Mouse (Mus musculus) WW6 (cell line): ENCODE results near the gene Chpf2.
A peak's percentile ranks its signal among the peaks of the same experiment; 100 is the strongest.
"Not testable (repeated sequence)": the region's sequence is repeated elsewhere in the genome, so short reads cannot be mapped to it uniquely, and the experiment has no call there.

ENCODE experiments used
- DNase-seq: peaks from one replicate; pipeline ENCODE4 v3.0.0-alpha.2; 2013; ENCODE audit warnings: low read depth, low spot score

Chpf2 gene

DNA sequence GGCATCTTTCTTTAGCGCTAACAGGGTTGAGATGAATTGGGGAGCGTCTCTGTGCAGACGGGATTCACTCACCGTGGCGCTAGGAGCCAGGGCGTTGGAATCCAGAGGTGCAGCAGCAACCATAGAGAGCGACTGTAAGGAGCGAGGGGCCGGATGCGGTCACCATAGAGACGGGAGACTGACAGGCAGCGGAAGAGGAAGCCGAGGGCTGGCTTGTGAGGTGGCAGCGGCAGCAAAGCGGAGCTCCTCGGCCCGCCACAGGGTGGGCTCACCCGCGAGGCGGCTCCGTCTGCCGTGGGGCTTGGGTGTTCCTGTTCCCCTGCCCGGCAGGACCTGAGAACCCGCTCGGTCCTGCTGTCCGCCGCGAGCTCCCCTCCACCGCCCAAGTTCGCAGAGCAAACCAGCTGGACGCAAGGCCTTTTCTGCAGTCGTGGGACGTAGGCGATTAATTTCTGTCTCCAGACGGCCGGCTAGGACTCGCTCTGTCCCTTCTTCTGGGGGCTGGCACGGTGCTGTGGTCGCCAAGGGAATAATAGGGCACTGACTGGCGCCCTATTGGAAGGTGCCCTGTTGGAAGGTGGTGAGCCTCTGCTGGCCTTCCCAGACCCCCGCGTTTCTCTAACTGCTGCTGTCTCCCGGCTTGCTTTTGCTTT is at the start of gene Chpf2:
Gene Chpf2 (plus strand): TSS at position 195 of the 653 bp plus-strand sequence.
- DNase-seq: peak; percentile 64

DNA sequence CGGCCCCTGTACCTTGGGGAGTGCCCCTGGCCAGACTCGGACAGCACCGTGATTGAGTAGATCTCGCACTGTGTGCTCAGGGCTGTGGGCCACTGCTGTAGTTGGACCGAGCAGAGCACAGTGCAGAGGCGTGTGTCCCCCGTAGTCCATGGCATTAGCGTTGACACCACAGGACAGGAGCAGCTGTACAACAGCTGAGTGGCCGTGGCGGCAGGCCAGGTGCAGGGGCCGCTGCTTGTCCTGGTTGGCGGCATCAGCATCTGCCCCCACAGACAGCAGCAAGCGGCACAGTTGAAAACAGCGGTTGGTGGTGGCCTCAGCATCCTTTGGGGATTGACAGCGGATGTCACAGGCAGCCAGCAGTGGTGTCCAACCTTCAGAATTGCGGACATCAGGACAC is 48.9 kb upstream of the Chpf2 start:
- no peak for DNase-seq

DNA sequence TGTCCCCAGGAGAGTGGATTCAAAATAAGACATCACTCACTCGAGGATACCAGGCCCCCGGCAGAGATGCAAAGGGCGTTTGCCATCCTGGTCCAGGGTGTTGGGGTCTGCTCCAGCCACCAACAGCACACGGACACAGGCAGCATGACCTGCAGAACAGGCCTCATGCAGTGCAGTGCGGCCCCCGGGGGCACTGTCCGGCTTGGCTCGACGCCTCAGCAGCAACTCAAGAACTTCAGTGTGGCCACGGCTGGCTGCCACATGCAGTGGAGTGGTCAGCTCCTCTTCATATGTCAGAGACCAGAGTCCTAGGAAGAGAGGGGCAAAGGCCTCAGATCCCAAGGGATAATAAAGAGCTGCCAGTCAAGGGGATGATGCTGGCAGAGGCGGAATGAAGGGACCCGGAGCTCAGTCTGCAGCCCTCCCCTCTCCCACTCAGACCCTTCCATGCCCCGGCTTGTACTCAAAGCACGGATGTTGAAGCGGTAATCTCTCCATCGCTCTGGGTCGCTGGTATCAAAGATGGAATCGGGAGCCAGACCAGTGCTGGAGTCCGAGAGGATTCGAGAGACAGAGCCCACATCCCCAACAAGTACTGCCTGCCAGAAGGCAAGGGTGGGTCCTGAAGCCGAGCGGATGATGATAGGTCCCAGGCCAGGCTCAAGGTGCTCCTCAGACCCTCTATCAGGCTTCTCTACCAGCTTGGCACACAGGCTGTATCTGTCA is 46.8 kb upstream of the Chpf2 start:
- no peak for DNase-seq

DNA sequence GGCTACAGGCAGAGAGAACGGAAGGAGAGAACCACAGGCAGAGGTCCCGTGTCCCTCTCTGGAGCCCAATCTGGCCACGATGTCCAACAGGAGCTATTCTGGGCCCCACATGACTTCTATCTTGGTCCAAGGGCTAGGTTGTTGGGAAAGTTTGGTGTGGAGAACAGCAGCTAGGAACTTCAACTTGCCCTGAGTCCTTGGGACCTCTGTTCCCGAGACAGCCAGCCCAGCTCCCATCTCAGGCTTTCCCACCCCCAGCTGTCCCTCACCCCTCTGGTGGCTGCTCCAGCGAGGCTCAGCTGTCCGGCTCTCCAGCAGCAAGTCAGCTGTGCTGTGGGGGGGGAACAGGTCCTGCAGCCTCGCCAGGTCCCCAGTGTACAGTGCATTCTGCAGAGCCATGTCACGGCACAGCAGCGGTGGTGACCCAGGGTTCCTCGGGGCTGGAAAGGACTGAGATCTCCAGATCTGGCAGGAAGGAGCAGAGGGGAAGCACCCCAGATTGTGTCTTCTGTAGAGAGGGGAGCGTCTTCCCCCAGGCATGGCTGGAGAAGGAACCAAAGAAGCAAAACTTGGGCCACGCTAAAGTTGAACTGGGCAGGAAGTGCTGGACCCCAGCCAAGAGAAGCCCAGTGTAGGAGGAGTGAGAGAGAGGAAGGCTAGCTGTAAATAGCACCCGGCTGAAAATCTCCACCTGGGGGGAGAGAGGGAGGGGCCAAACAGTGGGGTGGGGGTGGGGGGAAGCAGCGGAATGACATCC is 46.0 kb upstream of the Chpf2 start, which contains the start of gene Asb10:
Gene Asb10 (minus strand): TSS at position 592 of the 757 bp plus-strand sequence.
- no peak for DNase-seq

DNA sequence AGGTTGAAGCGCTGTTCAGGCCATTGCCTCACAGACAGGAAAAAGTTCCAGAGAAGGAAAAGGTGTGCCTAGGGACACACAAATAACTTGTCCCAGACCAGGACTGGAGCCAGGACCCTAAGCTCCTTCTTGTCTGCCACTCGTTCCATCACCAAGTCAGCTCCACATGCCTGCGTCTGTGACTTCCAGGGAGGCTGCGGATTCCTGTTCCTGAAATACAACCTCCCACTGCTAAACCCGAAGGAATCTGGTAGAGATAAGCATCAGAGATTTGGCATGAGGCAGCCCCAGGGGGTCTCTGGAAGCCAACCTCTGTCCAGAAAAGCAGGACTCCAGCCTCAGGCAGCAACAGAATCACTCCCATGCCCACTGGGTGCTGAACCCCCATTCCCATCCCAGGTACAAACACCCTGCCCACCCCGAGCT is 45.4 kb upstream of the Chpf2 start:
- no peak for DNase-seq

DNA sequence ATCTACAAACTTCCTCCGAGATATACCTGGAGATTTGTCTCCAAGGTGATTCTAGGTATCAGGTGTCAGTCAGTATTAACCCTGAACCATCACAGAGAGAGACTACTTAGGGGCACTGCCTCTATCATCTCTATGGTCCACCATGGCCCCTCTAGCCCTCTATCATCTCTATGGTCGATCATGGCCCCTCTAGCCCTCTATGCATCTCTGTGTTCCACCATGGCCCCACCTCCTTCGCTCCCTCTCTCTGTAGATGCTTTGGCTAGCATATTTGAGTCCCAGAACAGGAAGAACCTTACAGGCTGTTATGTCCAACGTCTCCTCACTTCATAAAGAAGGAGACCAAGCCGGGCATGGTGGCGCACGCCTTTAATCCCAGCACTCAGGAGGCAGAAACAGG is 43.9 kb upstream of the Chpf2 start:
- DNase-seq: no peak

DNA sequence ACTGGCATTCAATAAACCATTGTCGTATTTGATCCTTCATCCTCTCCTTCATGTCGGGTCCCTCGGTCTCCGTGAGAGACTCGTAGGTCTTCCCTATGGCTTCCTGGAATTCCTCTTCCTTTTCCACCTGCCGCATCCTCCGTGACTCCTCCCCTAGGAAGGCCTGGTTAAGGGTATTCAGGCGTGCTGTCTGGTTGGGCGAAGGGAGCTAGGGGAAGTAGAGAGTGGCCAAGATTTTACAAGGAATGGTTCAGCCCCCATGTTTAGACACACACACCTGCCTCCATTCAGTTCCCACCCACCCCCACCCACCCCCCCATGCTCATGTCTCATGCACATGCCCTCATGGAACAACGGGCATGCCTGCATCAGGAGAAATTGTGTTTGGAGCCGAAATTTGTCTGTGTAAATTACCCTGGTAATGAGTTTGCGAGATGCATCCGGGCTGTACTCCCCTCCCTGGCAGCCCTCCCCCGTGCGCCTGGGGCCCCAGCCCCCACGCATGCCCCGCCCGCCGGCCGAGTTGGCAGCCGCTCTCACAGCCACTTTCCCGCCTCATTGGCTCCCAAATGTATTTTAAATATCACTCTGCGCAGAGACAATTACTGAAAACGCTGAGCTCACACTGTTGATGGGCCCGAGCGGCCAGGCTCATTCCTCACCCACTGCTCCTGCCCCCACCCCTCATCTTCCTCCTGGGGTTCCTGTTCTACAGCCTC is 35.8 kb upstream of the Chpf2 start:
- DNase-seq: no peak

DNA sequence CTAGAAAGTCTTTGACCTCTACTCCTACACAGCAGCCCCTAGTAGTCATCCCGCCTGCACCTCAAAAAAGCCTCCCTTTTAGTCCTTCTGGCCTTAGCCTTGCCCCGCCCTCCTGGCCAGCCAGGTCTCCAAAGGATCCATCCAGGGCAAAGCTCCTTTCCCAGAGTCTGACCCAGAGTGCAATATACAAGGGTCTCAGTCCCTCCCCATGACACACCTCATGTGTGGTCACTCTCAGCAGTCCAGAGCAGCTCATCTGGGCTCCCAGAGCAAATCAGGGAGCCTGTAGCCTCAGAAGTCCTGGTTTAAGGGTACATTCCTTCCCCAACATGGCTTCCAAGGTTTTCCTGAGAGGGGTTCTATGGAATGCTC is 35.2 kb upstream of the Chpf2 start:
- DNase-seq: no peak

DNA sequence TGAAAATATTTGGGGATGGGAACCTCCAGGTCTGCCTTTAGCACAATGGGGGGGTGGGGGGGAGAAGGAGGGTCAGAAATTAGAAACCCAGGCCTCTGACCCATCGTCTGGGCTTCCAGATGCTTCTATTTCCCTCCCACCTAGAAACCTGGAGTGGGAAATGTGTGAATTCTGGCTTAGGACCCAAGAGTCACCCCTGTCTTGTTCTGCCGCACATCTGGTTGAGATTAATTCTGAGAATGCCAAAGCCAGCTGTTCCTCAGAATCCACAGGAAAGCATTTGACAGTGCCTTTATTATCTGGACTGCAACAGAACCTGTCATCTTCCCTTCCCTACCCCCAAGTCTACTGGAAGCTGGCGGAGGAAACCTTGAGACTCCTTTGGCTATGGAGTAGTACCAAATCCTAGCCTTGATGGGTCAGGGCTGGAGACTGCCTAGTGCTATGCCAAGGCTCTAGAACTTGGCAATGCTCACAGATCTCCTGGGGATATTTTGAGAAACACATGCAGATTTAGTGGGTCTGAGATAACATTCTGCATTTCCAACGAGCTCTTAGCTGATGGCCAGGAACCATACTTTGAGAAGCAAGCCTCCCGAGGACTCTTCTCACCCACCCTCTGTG is 32.8 kb upstream of the Chpf2 start:
- no peak for DNase-seq

DNA sequence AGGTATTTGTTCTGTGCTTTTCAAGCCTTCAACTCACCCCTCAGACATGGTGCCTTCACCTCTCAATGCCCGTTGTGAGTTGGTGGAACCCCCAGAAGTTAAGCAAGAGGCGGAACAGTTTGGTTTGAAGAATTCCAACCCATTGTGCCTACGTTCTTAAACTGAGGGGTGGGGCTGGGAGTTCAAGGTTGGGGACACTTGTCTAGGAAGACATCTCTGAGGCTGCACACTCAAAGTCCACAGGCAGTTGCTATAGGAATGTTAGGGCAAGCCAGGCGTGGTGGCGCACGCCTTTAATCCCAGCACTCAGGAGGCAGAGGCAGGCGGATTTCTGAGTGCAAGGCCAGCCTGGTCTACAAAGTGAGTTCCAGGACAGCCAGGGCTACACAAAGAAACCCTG is 31.2 kb upstream of the Chpf2 start:
- DNase-seq: not testable (repeated sequence)

DNA sequence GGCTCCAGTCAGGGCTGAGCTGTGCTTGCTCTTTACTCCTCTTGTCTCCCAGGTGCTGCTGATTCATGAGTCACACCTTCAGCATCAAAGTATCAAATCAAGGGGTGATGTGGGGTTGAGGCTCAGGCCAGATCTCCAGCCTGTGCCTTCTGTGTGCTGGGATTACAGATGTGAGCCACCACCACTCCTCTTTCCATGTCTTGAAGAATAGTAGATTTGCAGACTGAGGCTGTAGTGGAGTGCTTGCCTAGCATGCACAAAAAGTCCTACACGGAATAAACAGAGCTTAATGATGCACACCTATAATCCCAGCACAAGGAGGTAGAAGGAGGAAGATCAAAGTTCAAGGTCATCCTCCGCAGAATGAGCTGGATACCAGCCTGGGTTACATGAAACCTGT is 29.8 kb upstream of the Chpf2 start, which contains the start of gene 4931409K22Rik:
Gene 4931409K22Rik (minus strand): TSS at position 101 of the 400 bp plus-strand sequence.
- no peak for DNase-seq

DNA sequence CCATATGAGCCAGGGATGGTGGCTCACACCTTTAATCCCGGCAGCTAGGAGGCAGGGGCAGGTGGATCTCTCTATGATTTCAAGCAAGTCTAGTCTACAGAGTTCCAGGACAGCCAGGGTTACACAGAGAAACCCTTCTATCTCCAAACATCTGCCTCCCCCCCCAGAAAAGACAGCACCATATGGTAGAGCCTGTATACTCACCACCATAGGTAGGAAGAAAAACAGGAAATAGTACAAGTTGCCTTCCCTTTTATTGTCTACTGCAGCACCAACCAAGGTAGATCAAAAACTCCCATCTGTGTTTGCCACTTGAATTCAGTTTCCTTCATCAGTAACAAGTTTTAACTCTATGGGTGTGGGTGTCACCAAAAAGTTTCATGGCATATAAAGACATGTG is 10.6 kb upstream of the Chpf2 start:
- no peak for DNase-seq

DNA sequence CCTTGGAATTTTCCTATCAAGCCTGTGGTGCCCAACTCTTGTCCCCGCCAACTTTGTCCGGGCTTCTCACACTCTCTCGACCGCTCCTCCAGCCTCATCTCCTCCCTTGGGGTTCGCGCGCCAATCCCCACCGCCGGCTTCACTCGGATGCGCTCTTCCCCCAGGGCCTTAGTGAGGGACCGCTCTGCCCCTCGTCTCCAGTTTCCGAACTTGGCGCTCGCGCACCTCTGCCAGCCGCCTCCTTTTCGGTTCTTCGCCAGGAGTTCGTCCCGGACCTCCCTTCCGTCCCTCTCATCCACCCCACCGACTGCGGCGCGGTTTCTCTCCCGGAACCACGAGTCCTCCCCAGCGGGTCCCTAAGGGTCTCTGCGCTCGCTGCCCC is 9.7 kb upstream of the Chpf2 start:
- DNase-seq: no peak

DNA sequence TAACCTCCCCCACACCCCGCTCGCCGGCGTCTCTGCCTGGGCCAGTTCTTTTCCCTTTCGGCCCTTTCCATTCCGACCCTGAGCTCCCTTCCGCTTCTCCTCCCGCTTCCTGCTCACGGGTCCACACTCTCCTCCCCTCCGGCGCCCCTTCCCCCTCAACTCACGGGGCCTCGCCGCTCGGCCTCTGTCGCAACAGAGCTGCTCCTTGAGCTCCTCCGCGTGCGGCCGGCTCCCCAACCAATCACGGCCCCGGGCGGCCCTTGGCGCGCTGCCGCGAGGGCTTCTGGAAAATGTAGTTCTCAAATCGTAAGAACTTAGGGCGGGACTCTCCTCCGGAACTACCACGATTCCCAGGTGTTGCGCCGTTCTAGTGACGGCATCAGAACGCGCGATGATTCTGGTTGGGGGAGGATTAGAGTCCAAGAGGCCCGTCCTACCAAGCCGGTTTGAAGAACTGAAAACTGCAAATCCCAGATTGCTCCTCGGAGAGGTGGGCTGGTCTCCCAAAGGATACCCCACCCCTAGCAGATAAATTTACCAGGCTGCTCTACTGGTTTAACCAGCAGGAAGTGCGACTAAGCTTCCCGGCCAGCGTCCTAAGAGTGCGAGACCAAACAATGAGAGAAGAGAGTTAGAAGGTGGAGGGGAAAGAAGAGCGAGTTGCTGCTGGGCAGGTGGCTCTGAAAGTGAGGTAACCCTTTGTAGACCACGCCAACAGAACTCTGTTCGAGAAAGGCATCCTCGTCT is 9.2 kb upstream of the Chpf2 start, which contains the start of gene Abcf2:
Gene Abcf2 (minus strand): TSS at position 285 of the 747 bp plus-strand sequence.
- peak; percentile 100 for DNase-seq

DNA sequence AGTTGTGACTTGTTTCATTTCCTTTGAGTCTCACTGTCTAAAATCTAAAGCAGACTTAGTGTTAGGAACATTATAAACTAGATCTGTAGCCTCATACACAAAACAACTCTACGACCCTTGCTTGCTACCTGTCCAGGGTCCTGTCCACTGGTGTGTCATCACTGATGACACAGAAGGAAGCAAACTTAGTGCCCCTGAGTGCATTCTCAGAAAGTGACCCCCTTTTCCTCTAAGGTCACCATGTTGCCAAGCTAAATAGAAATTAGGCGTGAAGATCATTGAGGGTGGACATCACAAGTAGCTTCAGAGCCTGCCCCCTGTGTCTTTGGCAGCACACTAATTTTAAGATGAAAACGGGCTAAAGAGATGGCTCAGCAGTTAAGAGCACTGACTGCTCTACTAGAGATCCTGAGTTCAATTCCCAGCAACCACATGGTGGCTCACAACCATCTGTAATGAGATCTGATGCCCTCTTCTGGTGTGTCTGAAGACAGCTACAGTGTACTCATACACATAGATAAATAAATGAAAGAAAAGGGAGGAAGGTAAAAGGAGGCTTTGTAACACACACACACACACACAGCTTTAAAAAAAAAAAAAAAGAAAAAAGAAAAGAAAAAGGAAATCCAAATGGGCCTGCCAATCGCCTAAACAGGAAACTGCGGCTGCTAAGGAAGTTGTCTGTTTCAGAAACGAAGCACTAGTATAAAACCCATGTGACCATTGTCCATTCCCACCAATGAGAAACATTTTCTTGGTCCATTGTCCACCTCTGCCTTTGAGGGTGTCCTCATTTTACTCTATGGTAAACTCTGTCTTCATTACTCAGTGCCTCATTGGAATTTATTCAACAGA is 8.2 kb upstream of the Chpf2 start:
- DNase-seq: no peak

DNA sequence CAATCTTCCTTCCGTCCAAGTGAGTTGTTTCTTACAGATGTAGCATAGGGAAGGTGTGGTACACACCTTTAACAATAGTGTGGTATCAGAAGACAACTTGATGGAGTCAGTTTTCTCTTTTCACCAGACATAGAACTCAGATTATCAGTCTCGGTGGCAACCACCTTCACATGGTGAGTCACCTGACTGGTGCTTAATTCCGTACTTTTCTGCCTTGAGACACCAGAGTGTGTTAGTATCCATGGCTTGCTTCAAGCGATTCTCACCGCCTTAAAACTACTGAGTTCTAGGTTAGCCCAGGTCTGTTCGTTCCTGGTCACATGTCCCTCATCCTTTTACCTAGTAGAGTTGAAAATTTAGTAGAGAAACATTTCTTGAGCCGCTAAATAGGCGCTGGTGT is 435 bp upstream of the Chpf2 start:
- DNase-seq: no peak

DNA sequence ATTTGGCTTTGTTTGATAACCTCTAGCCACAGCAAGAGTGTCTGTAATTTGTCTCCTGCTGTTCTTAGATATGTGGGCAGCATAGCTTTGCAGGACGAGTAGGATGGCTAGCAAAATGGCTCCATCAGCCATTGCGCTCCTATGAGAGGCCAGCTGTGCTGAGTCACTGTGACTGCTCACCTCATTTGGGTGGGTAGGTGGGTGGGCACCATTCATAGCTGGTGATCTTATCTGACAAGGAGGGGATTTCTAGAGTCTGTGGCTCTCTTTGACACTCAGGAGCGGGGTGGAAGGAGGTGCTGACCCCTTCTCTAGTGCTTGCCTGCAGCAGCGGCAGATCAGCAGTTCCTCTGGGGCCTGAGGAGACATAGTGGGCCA is 648 bp downstream of the Chpf2 start:
- no peak for DNase-seq

DNA sequence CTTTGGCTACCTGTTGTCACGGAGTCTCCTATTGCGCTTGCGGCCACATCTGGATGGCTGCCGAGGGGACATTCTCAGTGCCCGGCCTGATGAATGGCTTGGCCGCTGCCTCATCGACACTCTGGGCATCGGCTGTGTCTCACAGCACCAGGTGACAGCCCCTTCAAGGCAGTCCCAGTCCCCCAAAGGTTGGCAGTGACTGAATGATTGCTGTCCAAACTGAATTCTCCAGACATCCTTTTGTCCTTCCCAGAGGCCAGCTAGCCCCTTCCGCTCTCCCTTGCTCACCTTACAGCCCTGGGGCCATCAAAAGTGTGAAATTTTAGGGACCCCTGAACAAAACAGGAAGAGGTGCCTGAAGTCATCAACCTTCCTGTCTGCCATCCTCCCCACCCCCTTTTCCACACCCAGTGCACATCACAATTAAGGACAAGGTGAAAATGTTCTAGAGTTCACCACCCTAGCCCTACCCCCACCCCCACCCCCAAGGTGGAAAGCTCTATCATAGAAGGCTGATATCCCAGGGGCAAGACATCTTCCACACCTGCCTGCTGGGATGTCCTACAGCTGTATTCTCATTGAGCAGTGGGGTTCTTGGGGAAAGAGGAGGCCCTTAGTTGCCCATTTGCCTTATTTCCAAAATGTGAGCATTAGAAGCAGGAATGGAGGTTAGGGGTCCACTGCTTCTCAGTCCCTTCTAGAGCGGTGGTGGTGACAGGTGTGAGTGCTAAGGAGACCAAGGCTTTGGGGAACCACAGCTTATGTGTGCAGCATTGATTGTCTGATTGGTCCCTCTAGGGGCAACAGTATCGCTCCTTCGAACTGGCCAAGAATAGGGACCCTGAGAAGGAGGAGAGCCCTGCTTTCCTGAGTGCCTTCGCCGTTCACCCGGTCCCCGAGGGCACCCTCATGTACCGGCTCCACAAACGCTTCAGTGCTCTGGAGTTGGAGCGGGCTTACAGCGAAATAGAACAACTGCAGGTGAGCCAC is 3.3 kb downstream of the Chpf2 start:
- no peak for DNase-seq
